Mouse (Mus musculus): ENCODE measurements at regions not wholly inside any gene's neighbourhood (a gene's known extent, or its start where the extent isn't known, plus 50 kb on each side); places are given as distances from the start of the nearest gene placed in this dataset.
A peak's percentile ranks its signal among the peaks of the same experiment; 100 is the strongest.

GRCm38 (mm10) chr12:35712671-35713070, 177.8 kb upstream of the Ahr start:
- no peak for DNase-seq

- no peak for DNase-seq
Measured at GRCm38 (mm10) chr12:35711549-35712070, 176.8 kb upstream of the Ahr start.

- no peak for DNase-seq
Measured at GRCm38 (mm10) chr12:35710323-35710722, 175.5 kb upstream of the Ahr start.

GRCm38 (mm10) chr12:35703479-35703878, 168.6 kb upstream of the Ahr start:
- DNase-seq = no peak

GRCm38 (mm10) chr12:35702674-35703073, 167.8 kb upstream of the Ahr start:
- DNase-seq = no peak

- no peak for DNase-seq
Measured at GRCm38 (mm10) chr12:35694253-35694652, 159.4 kb upstream of the Ahr start.

- no peak for DNase-seq
Measured at GRCm38 (mm10) chr12:35690914-35691313, 156.1 kb upstream of the Ahr start.

- DNase-seq = no peak
Measured at GRCm38 (mm10) chr12:35686231-35686630, 151.4 kb upstream of the Ahr start.

- no peak for DNase-seq
Measured at GRCm38 (mm10) chr12:35685189-35685588, 150.4 kb upstream of the Ahr start.

GRCm38 (mm10) chr12:35681864-35682449, 147.1 kb upstream of the Ahr start:
- no peak for DNase-seq

- DNase-seq = no peak
Measured at GRCm38 (mm10) chr12:35679903-35680302, 145.1 kb upstream of the Ahr start.

- DNase-seq = no peak
Measured at GRCm38 (mm10) chr12:35679025-35679424, 144.2 kb upstream of the Ahr start.

- DNase-seq = peak; percentile 1
Measured at GRCm38 (mm10) chr12:35674487-35674886, 139.6 kb upstream of the Ahr start.

- DNase-seq = no peak
Measured at GRCm38 (mm10) chr12:35670980-35671379, 136.1 kb upstream of the Ahr start.

- DNase-seq = no peak
Measured at GRCm38 (mm10) chr12:35668716-35669115, 133.9 kb upstream of the Ahr start.

- DNase-seq = no peak
Measured at GRCm38 (mm10) chr12:35667705-35668104, 132.9 kb upstream of the Ahr start.

GRCm38 (mm10) chr12:35667218-35667617, 132.4 kb upstream of the Ahr start:
- no peak for DNase-seq

- no peak for DNase-seq
Measured at GRCm38 (mm10) chr12:35666062-35666461, 131.2 kb upstream of the Ahr start.

- DNase-seq = no peak
Measured at GRCm38 (mm10) chr12:35663062-35663461, 128.2 kb upstream of the Ahr start.

- no peak for DNase-seq
Measured at GRCm38 (mm10) chr12:35656563-35656962, 121.7 kb upstream of the Ahr start.

GRCm38 (mm10) chr12:35649772-35650171, 114.9 kb upstream of the Ahr start:
- no peak for DNase-seq

- DNase-seq = no peak
Measured at GRCm38 (mm10) chr12:35642473-35642872, 107.6 kb upstream of the Ahr start.

- no peak for DNase-seq
Measured at GRCm38 (mm10) chr12:35641741-35642140, 106.9 kb upstream of the Ahr start.

- DNase-seq = no peak
Measured at GRCm38 (mm10) chr12:35640911-35641345, 106.1 kb upstream of the Ahr start.

- DNase-seq = no peak
Measured at GRCm38 (mm10) chr12:35623484-35623883, 88.6 kb upstream of the Ahr start.

Data from cerebellum, adult 9-10 months (tissue).